Mouse (Mus musculus) liver, embryonic 14.5 days (tissue): ENCODE data around the gene Gbf1.

Experiments used
- CTCF ChIP-seq: IDR thresholded peaks from 2 replicates; pipeline ENCODE4 v1.5.1; 2016; ENCODE audit warnings: antibody characterized with exemption, low read depth, control low read depth
- EP300 ChIP-seq: IDR thresholded peaks from 2 replicates; pipeline ENCODE4 v1.6.1; 2016; ENCODE audit warnings: antibody characterized with exemption, low read depth

- TF ChIP-seq CTCF (no peak), EP300 (no peak)
These were observed 150.2 kb downstream of the Gbf1 start for GRCm38 (mm10) chr19:46302551-46302950.
